Mouse (Mus musculus): ENCODE results near the gene Npas2.

The Npas2 gene

DNA sequence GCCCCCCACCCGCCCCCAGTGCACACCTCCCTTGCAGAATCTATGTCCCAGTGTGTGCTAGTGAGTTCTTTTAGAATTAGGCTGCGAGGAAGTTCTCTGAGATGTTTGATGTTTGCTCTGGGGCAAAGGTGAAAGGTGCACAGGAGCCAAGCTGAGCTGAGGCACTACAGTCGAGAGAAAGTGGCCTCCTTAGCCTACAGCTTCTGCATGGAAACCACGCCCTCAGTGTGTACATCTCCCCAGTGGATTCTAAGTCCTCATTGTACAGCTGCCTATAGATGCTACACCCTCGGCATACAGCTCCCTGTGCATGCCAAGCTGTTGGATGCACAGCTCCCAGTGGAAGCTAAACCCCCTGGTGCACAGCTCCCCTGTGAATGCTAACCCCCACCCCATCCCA, 145.9 kb downstream of the Npas2 start:
- DNase-seq, result no peak

DNA sequence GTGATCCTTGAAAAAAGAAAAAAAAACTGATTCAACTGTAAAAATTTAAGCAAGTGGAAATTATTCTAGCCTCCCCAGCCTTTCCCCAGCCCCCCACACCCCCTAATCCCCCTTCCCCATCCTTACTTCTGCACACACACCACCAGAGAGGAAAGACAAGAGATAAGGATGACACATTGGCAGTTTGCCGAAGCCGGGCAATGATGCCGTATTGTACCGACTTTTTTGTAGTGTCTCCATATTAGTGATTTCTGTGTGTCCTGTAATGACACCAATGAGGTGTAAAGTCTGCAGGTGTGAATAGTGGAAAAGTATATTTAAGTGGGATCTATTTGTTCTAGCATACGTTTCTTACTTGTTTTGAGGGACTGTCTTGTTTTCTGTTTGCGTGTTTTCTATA, 146.6 kb downstream of the Npas2 start:
- DNase-seq, result no peak

- DNase-seq, result peak; percentile 63
Measured at GRCm38 (mm10) chr1:39340647-39341046, 147.1 kb downstream of the Npas2 start.

- DNase-seq, result no peak
Measured at GRCm38 (mm10) chr1:39341807-39342206, 148.3 kb downstream of the Npas2 start.

DNA sequence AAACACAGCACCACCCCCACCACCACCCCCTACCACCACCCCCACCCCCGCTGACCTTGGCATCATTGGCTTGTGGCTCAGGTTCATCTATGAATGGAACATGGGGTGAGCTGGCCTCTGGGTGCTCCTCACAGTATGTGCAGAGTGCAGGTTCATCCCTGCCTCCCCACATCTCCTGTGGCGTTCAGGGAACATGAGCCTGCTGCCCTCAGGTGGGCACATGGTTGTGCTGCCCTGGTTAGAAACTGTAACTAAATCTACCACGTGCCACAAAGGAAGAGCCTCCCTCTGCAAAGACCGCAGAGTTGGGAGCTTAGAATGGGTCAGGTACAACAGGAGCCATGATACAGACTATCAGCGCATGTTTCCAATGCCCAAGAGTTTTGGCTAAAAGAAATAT, 149.7 kb downstream of the Npas2 start:
- DNase-seq, result no peak

GRCm38 (mm10) chr1:39344981-39345600, 151.6 kb downstream of the Npas2 start:
- DNase-seq, result no peak

DNA sequence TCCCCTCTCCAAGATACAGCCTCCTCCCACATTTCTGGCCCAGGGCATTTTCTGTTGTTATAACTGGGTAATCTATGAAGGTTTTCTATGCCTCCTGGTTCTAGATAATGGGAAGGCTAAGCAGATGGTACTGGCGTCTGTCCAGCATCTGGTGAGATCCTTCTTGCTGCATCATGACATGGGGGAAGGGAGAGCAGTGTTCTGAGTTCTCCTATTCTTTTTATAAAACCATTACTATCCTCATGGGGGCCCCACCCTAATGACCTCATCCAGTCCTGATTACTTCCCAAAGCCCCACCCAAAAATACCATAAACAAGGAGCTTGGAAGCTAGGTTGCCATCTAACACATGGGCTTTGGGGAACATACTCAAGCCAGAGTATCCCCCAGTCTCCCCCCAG, 155.5 kb downstream of the Npas2 start:
- DNase-seq, result no peak

GRCm38 (mm10) chr1:39349427-39349826, 155.9 kb downstream of the Npas2 start:
- DNase-seq, result no peak

- no peak for DNase-seq
Measured at GRCm38 (mm10) chr1:39361754-39362514, 168.4 kb downstream of the Npas2 start.

DNA sequence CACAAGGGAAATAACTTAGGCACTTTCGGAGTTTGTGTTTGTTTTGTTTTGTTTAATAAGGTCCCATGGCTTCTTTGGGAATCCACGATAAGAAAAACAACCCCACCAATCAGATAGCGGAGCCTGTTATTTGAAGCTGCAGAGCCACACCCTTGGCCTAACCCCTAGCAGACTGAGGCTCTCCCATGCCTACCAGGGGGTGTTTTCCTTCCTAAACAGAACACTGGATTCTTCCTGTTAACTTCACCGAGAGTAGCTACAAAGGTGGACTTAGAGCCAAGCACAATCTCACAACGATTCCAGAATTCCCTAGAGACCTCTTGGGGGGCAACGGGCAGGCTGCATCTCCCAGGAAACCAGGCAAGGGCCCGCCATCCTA, 169.0 kb downstream of the Npas2 start:
- no peak for DNase-seq

- no peak for DNase-seq
Measured at GRCm38 (mm10) chr1:39365562-39365961, 172.0 kb downstream of the Npas2 start.

DNA sequence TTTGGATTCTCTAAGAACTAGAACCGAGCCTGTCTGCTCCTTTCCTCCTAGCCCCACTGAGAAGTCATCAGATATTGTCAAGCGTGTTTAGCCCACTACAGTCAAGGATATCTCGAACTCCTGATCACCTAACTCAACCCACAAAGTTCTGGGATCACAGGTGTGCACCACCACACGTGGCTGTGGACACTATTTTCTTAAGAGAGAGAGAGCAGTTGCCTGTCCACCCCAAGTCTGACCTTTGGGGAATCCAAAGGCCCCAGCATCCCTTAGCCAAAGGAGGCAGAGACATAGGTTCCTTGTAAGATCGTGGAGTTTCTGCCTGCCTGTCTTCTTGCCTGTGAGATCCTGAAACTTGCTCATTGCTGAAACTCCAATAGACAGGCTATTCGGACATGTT, 173.5 kb downstream of the Npas2 start:
- DNase-seq, result no peak

- peak; percentile 98 for DNase-seq
Measured at GRCm38 (mm10) chr1:39367601-39368266, 174.2 kb downstream of the Npas2 start, which contains the start of gene Rpl31. TSS of gene Rpl31 (plus strand) at chr1:39367842.

DNA sequence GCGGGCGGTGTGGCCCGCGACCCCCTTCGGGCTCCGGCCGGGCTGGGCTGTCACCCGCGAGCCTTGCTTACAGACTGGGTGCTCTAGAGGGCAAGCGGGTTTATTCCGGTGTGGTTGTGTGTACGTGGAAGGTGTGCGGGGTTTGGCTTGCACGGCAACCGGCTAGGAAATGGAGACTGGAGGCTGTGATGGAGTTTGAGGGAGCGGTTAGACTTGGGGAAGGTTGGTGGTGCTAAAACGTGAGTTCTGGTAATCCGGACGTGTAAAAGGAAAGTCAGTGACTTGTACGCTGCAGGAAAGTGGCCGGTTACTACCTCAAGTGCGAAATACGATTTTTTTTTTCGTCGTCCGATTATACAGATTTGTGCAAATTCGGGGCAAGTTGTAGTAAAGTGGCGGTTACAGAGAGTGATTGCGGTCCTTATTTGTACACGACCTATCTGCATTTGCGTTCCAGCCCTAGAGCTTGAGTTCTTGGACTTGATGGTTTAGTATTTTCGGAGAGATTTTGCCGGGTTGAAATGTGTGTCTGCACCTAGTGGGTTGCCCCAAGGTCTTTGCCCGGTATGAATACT, 174.8 kb downstream of the Npas2 start:
- DNase-seq, result peak; percentile 34

DNA sequence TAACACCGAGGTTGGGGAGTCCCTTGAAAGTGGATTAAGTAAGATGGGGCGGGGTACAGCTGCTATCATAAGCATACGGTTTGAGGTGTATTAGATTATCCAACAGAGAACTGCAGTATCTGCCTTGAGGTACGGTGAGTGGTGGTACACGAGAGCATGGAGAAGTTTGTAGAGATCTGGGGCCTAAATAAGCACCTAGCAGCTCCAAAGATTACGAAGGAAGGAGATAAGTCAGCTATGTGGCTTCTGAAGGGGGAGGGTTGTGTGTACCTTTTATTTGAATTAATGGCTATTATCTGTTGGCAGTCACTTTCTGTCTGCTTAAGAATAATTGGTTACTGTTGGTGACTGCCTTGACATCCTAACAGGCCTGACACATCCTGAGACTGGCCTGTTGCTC, 176.9 kb downstream of the Npas2 start:
- no peak for DNase-seq

GRCm38 (mm10) chr1:39372220-39372843, 178.8 kb downstream of the Npas2 start:
- no peak for DNase-seq

DNA sequence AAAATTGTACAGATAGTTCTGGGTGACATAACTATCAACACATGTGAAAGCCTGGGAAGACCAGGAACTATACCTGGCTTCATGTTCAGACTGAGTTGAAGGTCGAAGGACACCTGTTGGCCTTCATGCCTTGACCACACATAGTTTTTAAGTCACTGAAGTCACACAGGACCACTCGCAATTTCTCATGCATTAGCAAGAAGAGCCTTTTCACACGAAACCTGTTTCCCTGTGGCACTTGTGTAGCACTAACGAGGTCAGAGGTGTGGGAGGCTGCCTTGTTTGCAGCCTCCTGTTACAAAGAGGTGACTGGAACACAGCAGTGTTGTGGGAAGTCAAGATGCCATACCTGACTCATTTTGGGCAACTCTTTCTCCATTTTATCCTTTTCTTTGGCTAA, 179.8 kb downstream of the Npas2 start:
- DNase-seq, result no peak

- DNase-seq, result no peak
Measured at GRCm38 (mm10) chr1:39374231-39374809, 180.8 kb downstream of the Npas2 start.

- DNase-seq, result no peak
Measured at GRCm38 (mm10) chr1:39376121-39376520, 182.6 kb downstream of the Npas2 start.

DNA sequence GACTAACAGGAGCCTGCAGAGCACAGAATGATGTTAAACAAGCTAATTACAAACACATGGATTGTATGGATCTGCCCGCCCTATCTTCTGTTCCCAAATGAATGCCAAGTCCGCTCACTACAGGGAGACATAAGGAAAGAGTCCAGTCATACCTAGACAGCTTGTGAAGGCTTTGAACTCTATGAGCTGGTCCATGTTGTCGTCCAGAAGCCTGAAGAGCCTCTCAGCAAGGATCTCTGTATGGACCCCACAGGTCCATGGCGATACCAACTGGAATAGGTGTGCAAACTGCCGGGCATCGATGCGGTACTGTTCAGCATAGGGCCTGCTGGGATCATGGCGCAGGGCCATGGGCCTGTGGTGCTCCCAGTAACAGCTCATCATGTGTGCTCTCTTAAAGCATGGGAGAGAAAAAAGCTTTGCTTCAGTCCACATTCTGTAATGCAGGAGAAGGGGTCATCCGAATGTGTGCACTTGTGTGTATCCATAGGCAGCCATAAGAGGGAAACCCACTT, 183.3 kb downstream of the Npas2 start:
- no peak for DNase-seq

DNA sequence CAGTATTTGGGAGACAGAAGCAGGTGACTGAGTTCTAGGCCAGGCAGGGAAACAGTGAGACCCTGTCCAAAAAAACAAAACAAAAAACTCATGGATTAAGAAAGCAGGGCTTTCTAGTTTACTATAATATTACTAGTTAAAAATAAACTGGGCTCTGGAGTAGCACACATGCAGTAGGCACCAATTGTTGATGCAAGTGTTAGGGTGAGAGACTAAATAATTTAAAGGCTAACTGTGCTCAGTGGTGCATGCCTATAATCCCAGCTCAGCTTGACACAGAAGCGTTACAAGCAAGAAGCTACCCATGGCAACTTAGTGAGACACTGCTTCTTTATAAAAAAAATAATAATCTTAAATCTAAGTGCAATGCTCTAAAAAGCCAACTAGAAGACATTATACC, 185.0 kb downstream of the Npas2 start:
- no peak for DNase-seq

GRCm38 (mm10) chr1:39379021-39379420, 185.5 kb downstream of the Npas2 start:
- no peak for DNase-seq

DNA sequence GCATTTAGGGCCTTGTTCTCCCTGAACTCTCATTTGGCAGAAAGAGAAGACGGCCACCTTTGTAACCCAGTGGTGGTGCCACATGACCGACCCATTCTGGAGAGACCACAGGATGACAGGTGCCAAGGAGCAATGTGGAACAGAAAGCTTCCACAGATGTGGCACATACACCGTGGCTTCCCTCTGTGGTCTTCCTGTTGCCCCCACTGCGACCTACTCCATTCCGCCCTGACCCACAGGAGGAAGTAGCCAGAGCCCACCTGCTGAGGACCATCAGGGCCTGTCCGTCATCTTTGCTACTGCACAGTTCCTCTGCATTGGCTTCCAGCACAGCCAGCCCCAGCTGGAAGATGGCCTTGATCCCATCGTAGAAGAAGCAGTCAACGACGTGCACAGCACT, 187.5 kb downstream of the Npas2 start:
- no peak for DNase-seq
